Mouse (Mus musculus) midbrain, embryonic 15.5 days (tissue): ENCODE measurements around the gene Klf6. TPM values are rescaled to one million over a fixed set of nuclear protein-coding genes. Genes with fewer than 3 reads are reported as not detected.

Source experiments
- ATAC-seq: fragments of 200-750 bp; cut with Nextera tagmentation; replicated peaks from 2 replicates; pipeline ENCODE4 v1.8.0; 2017; ENCODE audit warnings: moderate TSS enrichment
- H3K27ac ChIP-seq: fragments of 300-500 bp; sonication (generic); 2 replicates; pipeline ENCODE4 v1.5.1; 2015; ENCODE audit warnings: mild to moderate bottlenecking, inconsistent platforms
- H3K27me3 ChIP-seq: fragments of 300-500 bp; sonication (generic); replicated peaks from 2 replicates; pipeline ENCODE4 v1.6.1; 2015; ENCODE audit warnings: inconsistent platforms
- H3K36me3 ChIP-seq: fragments of 300-500 bp; sonication (generic); replicated peaks from 2 replicates; pipeline ENCODE4 v1.6.1; 2015; ENCODE audit warnings: inconsistent platforms
- H3K4me1 ChIP-seq: fragments of 300-500 bp; sonication (generic); 2 replicates; pipeline ENCODE4 v1.6.1; 2015; ENCODE audit warnings: inconsistent platforms
- H3K4me2 ChIP-seq: fragments of 300-500 bp; sonication (generic); 2 replicates; pipeline ENCODE4 v1.6.1; 2015; ENCODE audit warnings: inconsistent platforms, mild to moderate bottlenecking, moderate library complexity
- H3K4me3 ChIP-seq: fragments of 300-500 bp; sonication (generic); 2 replicates; pipeline ENCODE4 v1.5.1; 2015; ENCODE audit warnings: mild to moderate bottlenecking, inconsistent platforms
- H3K9ac ChIP-seq: fragments of 300-500 bp; sonication (generic); 2 replicates; pipeline ENCODE4 v1.6.1; 2015; ENCODE audit warnings: mild to moderate bottlenecking, inconsistent platforms
- H3K9me3 ChIP-seq: fragments of 300-500 bp; sonication (generic); 2 replicates; pipeline ENCODE4 v1.6.1; 2016; ENCODE audit warnings: inconsistent platforms
- WGBS: fragments of 180-500 bp; shearing (Covaris S2); methylation state at CpG from one replicate; pipeline ENCODE4 v1.1.7; 2015; ENCODE audit warnings: mixed read lengths; 5-methylcytosine and 5-hydroxymethylcytosine counted together
- polyA plus RNA-seq: library from polyadenylated mRNA; unstranded; fragments of >200 nt; fragmentation: Nextera tagmentation; extraction: Ambion mirVana; gene quantifications from 2 replicates; pipeline ENCODE4 v1.2.1, GENCODE M21; 2015

Gene Klf6
- polyA plus RNA-seq, 1 experiment from 2014 or later, result 104 TPM

- Histone ChIP-seq H3K27me3 (no peaks in the 10 kb centered on the region), H3K36me3 (no peaks in the 10 kb centered on the region), H3K4me3 (no peak overlapping the region), H3K4me2 (no peak overlapping the region), H3K9ac (no peak overlapping the region), H3K27ac (no peak overlapping the region), H3K4me1 (no peaks in the 10 kb centered on the region), H3K9me3 (no peaks in the 10 kb centered on the region)
- ATAC-seq, result no peak
- 36% methylated on average over 2 of the region's 2 CpGs for WGBS
These were observed 17.5 kb upstream of the Klf6 start for GRCm38 (mm10) chr13:5843829-5844228.

- no peaks in the 10 kb centered on the region for H3K4me1 ChIP-seq
- ATAC-seq, result no peak
- no peak overlapping the region for H3K27ac ChIP-seq
- H3K4me2 ChIP-seq, result no peak overlapping the region
- H3K27me3 ChIP-seq, result no peaks in the 10 kb centered on the region
- WGBS, result 89% methylated on average over 5 of the region's 5 CpGs
- H3K36me3 ChIP-seq, result no peaks in the 10 kb centered on the region
- no peak overlapping the region for H3K4me3 ChIP-seq
- H3K9ac ChIP-seq, result no peak overlapping the region
- no peaks in the 10 kb centered on the region for H3K9me3 ChIP-seq
These were observed 16.9 kb upstream of the Klf6 start for GRCm38 (mm10) chr13:5844338-5844737.

DNA sequence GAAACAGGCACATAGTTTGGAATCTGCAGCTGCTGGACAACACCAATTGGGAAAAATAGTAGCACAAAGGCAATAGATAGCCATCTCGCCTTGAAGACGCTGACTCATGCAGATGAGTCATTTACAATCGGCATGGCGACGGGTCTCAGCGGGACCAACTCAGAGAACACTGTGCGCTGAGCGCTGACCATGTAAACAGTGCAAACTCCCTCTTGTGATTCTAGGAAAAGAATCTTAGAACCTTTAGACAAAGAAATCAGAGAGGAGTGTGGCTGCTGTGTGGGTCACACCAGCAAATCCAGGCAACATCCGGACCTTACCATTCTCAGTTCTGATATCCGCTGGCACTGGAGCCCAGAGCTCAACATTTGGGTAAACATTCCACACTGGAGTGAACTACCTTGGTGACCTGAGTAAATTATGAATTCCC is 16.1 kb upstream of the Klf6 start:
- no peak overlapping the region for H3K4me2 ChIP-seq
- H3K36me3 ChIP-seq, result no peaks in the 10 kb centered on the region
- no peak overlapping the region for H3K9ac ChIP-seq
- H3K27me3 ChIP-seq, result no peaks in the 10 kb centered on the region
- H3K9me3 ChIP-seq, result no peaks in the 10 kb centered on the region
- no peak for ATAC-seq
- H3K4me3 ChIP-seq, result no peak overlapping the region
- no peaks in the 10 kb centered on the region for H3K4me1 ChIP-seq
- no peak overlapping the region for H3K27ac ChIP-seq
- 55% methylated on average over 10 of the region's 10 CpGs for WGBS

DNA sequence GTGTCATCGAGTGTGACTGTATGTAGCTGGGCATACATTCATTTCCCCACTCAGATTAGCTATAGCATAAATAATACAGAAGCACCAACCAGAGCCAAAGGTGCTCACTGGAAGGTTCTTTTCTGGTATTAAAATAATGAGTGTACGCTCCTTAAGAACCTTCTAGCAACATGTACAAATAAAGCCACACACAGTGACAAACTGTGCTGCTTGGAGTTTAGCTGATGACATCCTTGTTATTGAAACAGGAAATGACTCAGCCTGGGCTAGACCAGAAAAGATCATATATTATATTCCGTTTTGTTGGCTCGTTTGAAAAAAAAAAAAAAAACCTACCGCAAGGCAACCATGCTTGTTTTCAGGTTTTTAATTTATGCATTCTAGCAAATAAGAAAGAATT is 15.7 kb upstream of the Klf6 start:
- H3K27ac ChIP-seq, result no peak overlapping the region
- no peak overlapping the region for H3K9ac ChIP-seq
- H3K4me2 ChIP-seq, result no peak overlapping the region
- no peaks in the 10 kb centered on the region for H3K36me3 ChIP-seq
- 85% methylated on average over 5 of the region's 5 CpGs for WGBS
- no peak overlapping the region for H3K4me3 ChIP-seq
- H3K9me3 ChIP-seq, result no peaks in the 10 kb centered on the region
- H3K4me1 ChIP-seq, result no peaks in the 10 kb centered on the region
- no peak for ATAC-seq
- H3K27me3 ChIP-seq, result no peaks in the 10 kb centered on the region

DNA sequence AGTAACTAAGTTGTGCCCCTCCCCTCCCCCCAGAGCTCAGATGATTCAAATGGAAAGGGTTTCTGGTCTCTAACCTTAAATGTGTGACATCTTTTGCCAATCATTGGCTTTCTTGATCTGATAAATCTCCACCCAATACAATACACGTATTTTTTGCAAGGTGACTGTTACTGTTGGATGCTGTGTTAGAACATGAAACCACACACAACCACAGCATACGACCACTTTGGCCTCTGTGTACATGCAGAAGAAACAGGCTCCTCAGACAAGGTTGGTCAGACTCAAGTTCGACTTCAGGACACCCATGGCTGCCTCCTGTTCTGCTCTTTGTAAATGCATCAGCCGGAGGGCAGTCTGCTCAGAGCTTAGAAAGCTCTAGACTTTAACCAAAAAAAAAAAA is 14.4 kb upstream of the Klf6 start:
- Histone ChIP-seq H3K36me3 (no peaks in the 10 kb centered on the region), H3K27me3 (no peaks in the 10 kb centered on the region), H3K9ac (no peak overlapping the region), H3K4me1 (no peaks in the 10 kb centered on the region), H3K4me2 (no peak overlapping the region), H3K27ac (no peak overlapping the region), H3K4me3 (no peak overlapping the region), H3K9me3 (no peaks in the 10 kb centered on the region)
- no peak for ATAC-seq
- WGBS, result 82% methylated on average over 4 of the region's 4 CpGs

DNA sequence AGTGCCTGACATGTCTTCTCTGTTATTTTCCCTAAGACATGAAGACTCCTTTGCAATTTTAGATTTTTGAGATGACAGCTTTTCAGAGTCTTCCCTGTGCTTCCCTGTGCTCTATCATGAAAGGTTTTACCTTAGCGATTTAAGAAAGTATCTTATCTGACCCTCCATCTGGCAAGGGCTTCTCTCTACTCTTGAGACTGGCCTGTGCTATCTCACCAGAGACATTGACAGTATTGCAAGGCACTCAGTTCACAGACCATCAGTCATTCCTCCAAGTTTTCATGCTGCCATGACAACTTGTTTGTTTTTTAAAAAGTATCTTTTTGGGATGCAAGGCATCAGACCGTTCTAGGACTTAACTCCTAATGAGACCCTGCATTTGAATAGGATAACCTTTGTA is 13.5 kb upstream of the Klf6 start:
- H3K4me2 ChIP-seq, result no peak overlapping the region
- no peaks in the 10 kb centered on the region for H3K4me1 ChIP-seq
- H3K27me3 ChIP-seq, result no peaks in the 10 kb centered on the region
- H3K36me3 ChIP-seq, result no peaks in the 10 kb centered on the region
- H3K9me3 ChIP-seq, result no peaks in the 10 kb centered on the region
- 80% methylated on average over 2 of the region's 2 CpGs for WGBS
- no peak overlapping the region for H3K27ac ChIP-seq
- H3K4me3 ChIP-seq, result no peak overlapping the region
- ATAC-seq, result no peak
- H3K9ac ChIP-seq, result no peak overlapping the region

DNA sequence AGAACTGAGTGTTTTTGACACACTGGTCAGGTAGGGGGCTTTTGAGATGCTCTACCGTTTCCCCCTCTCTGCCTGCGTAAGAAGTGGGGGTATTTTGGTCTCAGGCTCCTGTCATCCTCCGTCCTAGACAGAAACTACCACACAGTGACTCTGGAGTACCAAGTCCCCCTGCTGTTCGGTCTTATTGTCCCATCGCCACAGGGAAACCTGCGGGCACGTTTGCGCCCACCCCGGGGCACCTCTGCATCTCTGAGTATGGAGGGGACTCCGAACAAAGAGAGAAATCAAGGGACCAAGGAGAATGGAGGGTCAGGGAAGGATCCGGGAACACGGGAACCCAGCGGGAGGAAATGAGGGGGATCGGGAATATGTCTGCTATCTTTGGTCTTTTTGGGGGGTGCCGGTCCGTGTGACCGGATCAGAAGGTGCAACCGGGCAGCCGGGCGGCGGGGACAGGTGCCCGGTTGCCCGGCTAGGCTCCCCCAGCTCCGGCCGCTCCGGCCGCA is 578 bp upstream of the Klf6 start:
- no peaks in the 10 kb centered on the region for H3K9me3 ChIP-seq
- peak; percentile 51 for ATAC-seq
- under 1% methylated on average over 27 of the region's 27 CpGs for WGBS
- H3K9ac ChIP-seq, result peak overlapping the region; percentile 81
- no peaks in the 10 kb centered on the region for H3K27me3 ChIP-seq
- H3K36me3 ChIP-seq, result 0 out of 2 replicates have a peak, but pooled peaks cover 7% of the 10 kb centered on the region
- H3K4me3 ChIP-seq, result peak overlapping the region; percentile 75
- H3K4me1 ChIP-seq, result peaks cover 19% of the 10 kb centered on the region
- H3K4me2 ChIP-seq, result peak overlapping the region; percentile 53
- peak overlapping the region; percentile 99 for H3K27ac ChIP-seq

DNA sequence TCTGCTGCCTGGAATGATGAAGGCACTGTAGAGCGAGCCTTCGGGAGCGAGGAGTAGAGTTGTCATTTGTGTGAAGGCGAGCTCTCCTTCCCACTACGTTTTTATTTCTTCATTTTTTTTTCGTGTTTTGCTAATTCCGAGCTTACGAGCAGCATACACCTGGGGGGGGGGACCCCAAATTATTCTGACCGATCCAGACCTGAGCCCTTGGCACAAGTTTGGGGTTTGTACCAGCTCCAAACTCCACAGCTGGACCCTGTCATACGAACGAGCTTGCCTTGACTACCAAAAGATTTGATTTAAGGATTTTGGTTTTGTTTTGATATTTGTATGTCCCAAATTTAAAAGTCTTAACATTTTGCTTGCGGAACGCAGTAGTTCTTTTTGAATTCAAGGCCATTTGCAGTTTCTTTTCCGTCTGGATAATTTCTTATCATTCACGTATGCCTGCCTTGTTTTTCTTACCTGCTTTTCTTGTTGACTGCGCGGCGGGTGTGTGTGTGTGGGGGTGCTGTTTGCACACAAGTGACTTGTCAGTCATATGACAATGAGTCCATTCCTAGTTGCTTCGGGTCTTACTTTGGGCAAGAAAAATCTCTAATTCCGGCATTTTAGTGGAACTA is 832 bp downstream of the Klf6 start:
- Histone ChIP-seq H3K4me3 (peak overlapping the region; percentile 75), H3K27ac (peak overlapping the region; percentile 99), H3K4me1 (peaks cover 33% of the 10 kb centered on the region), H3K27me3 (no peaks in the 10 kb centered on the region), H3K4me2 (peak overlapping the region; percentile 62), H3K36me3 (peaks cover 21% of the 10 kb centered on the region; the same call in 1 of the 2 replicates), H3K9me3 (no peaks in the 10 kb centered on the region), H3K9ac (peak overlapping the region; percentile 75)
- WGBS, result under 1% methylated on average over 20 of the region's 20 CpGs
- peak; percentile 3 for ATAC-seq

DNA sequence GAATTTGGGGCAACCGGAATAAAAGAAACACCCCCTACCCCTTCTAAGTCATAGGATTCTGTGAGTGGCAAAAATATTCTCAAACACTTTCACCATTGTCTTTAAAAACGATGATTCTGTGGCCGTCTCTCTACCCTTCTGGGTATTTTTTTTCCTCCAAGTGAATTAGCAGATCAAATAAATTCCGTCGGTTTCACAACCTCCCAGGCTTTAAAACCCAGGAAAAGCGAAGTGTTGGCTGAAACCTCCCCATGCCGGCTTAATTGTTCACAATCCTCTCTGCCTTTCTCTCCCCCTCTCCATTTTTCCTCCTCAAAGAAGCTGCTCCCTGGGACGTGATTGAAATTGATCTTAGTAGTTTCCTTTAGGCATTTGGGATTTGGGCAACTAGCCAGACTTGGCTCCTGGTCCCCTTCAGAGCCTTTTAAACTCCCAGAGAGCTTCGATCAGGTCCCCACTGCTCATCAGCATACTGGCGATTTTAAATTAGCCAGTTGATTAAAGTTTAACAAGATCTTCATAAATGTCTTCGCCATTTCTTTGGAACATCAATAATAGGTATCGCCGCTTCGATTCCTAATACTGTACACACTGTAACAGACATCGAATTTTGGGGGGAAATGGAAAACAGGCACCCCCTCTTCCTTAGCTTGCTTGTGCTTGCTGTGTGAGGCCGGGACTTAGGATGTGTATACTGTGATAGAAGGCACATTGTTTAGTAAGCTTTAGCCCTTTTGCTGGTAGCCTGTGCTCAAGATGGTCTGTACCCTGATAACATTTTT is 1.5 kb downstream of the Klf6 start:
- no peak for ATAC-seq
- no peaks in the 10 kb centered on the region for H3K27me3 ChIP-seq
- 3% methylated on average over 16 of the region's 16 CpGs for WGBS
- H3K36me3 ChIP-seq, result peaks cover 27% of the 10 kb centered on the region
- peaks cover 35% of the 10 kb centered on the region for H3K4me1 ChIP-seq
- peak overlapping the region; percentile 62 for H3K4me2 ChIP-seq
- peak overlapping the region; percentile 75 for H3K9ac ChIP-seq
- H3K9me3 ChIP-seq, result no peaks in the 10 kb centered on the region
- H3K27ac ChIP-seq, result peak overlapping the region; percentile 99
- peak overlapping the region; percentile 75 for H3K4me3 ChIP-seq

DNA sequence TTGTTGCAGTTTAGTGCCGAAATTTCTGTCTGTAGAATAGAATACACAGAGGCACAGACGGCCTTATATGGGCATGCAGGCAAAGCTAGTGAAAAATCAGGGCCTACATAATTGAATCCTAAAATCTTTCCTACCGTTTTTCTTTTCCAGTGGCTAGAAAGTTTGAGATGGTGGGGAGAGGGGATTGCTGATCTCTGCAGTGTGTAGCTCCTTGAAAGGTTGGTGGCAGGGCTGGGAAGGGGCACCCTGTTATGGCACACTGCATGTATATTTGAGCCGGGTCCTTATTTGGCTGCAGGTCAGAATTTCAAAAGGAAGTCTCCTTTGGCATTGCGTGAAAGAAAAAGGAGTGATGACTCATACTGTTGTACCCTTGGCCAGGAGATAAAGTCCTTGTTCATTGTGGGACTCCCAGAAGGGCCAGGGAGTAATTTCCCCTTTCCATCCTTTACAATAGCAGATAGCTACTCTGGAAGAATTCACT is 2.2 kb downstream of the Klf6 start:
- Histone ChIP-seq H3K9ac (peak overlapping the region; percentile 75), H3K9me3 (no peaks in the 10 kb centered on the region), H3K4me1 (peaks cover 35% of the 10 kb centered on the region), H3K4me3 (peak overlapping the region; percentile 75), H3K27me3 (no peaks in the 10 kb centered on the region), H3K36me3 (peaks cover 28% of the 10 kb centered on the region), H3K4me2 (peak overlapping the region; percentile 62), H3K27ac (peak overlapping the region; percentile 99)
- WGBS, result 2% methylated on average over 5 of the region's 5 CpGs
- ATAC-seq, result no peak

DNA sequence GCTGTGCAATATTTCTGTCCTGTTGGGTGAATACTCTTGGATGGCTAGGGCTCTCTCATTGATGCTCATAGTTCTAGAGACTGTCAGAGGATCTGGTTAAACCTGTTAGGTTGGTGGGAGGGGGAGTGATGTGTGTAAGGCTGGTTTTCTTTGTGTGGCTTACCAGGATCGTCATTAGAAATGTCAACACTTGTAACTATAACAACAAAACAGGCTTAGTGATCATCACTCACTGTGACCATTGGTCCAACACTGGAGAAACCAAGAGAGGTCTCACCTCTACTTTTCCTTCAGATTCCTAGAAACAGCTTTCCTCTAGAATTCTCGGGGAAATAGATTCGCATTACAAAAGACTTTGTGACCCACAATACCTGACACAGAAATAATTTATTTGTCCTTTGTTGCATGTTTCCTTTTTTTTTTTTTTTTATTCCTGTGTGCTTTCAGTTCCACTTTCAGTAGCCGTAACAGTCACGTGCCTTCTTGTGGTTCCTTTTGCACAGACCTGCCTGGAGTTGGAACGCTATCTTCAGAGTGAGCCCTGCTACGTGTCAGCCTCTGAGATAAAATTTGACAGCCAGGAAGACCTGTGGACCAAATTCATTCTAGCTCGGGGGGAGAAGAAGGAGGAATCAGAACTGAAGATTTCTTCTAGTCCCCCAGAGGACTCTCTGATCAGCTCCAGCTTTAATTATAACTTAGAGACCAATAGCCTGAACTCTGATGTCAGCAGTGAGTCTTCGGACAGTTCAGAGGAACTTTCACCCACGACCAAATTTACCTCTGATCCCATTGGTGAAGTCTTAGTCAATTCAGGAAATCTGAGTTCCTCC is 3.2 kb downstream of the Klf6 start:
- peaks cover 35% of the 10 kb centered on the region for H3K4me1 ChIP-seq
- H3K9ac ChIP-seq, result peak overlapping the region; percentile 61
- peak overlapping the region; percentile 62 for H3K4me2 ChIP-seq
- no peak for ATAC-seq
- H3K4me3 ChIP-seq, result peak overlapping the region; percentile 75
- no peaks in the 10 kb centered on the region for H3K27me3 ChIP-seq
- H3K27ac ChIP-seq, result peak overlapping the region; percentile 70
- no peaks in the 10 kb centered on the region for H3K9me3 ChIP-seq
- H3K36me3 ChIP-seq, result peaks cover 28% of the 10 kb centered on the region
- 54% methylated on average over 10 of the region's 10 CpGs for WGBS

DNA sequence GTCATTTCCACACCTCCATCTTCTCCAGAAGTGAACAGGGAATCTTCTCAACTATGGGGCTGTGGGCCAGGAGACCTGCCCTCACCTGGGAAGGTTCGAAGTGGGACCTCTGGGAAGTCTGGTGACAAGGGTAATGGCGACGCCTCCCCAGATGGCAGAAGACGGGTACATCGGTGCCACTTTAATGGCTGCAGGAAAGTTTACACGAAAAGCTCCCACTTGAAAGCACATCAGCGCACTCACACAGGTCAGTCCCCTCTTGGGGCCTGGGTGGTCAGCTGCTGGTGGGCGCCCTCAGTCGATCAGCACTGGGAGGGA is 3.8 kb downstream of the Klf6 start:
- no peak for ATAC-seq
- H3K36me3 ChIP-seq, result peaks cover 28% of the 10 kb centered on the region
- WGBS, result 92% methylated on average over 9 of the region's 9 CpGs
- no peak overlapping the region for H3K27ac ChIP-seq
- H3K4me2 ChIP-seq, result peak overlapping the region; percentile 62
- H3K27me3 ChIP-seq, result no peaks in the 10 kb centered on the region
- no peak overlapping the region for H3K9ac ChIP-seq
- peak overlapping the region; percentile 75 for H3K4me3 ChIP-seq
- no peaks in the 10 kb centered on the region for H3K9me3 ChIP-seq
- H3K4me1 ChIP-seq, result peaks cover 40% of the 10 kb centered on the region
